Mouse (Mus musculus) gastrocnemius, adult 8-10 months (tissue): ENCODE measurements around the gene Nr3c2. TPM values are rescaled to one million over a fixed set of nuclear protein-coding genes. Genes with fewer than 3 reads are reported as not detected.

Source experiments
- DNase-seq, 2 experiments: peaks; one replicate each; pipeline ENCODE4 v3.0.0; 2022; ENCODE audit warnings: low spot score in 2 of 2
- total RNA-seq, 4 experiments: library from RNA; stranded (reverse); gene quantifications; 2 replicates each; pipeline ENCODE4 v1.2.4; 2022

Nr3c2 gene
- 10 to 100 TPM; 12.7 to 14.8 (median 13.1) TPM for total RNA-seq

DNA sequence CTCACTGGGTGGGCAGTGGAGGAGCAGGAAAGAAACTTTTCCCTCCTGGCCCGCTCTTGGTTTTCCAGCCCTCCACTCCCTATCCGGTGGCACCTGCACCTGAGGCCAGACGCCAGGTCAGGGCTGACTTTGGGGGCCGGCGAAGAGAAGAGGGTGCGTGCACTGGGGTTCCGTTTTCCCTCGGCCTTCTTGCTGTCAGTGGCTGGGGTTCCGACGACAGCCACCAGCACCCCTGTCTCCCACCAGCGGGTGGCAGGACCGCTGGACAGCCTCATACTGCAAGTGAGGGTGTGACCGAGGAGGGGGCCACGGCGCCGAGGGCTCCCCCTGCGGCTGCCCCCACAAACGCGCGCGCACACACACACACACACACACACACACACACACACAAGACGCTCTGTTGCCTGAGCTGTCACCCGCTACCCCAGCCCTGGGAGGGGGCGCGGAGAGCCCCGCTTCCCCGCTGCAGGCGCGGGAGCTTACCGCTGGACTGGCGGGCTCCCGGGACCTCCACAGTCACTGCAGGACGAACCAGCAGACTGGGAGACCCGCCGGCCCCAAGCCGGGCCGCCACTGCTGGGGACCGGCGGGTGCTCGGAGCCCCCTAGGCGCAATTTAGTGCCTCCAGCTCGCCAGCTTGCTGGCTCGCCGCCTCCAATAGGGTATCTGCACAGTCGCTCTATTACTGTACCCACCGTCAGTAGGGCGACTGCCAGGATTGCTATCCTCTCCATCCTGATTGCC, at the start of gene Nr3c2:
Gene Nr3c2, plus strand, starts transcription at position 32 of the 744 bp plus-strand sequence.
- peak; percentile 28 to 53 for DNase-seq

- DNase-seq, result no peak
Measured at GRCm38 (mm10) chr8:76858534-76858933, 40.7 kb upstream of the Nr3c2 start.

GRCm38 (mm10) chr8:76859709-76860108, 39.5 kb upstream of the Nr3c2 start:
- no peak for DNase-seq

DNA sequence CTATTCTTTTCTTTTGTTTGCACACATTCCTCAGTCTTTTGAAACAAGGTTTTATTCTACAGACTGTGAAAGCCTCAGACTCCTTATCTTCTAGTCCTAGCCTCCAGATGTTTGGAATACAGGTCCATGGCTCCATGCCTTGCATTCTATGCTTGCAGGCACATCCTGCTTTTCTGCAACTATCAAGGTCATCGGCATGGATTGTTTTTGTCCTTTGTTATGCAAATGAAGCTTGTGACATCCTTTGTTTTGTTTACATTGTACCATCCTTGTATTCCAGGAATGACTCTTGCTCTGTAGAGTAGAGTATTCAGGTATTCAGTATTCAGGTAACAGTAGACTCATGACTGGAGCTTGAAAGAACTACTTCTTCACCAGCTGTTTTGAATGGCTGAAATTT, 36.2 kb upstream of the Nr3c2 start:
- no peak for DNase-seq

DNA sequence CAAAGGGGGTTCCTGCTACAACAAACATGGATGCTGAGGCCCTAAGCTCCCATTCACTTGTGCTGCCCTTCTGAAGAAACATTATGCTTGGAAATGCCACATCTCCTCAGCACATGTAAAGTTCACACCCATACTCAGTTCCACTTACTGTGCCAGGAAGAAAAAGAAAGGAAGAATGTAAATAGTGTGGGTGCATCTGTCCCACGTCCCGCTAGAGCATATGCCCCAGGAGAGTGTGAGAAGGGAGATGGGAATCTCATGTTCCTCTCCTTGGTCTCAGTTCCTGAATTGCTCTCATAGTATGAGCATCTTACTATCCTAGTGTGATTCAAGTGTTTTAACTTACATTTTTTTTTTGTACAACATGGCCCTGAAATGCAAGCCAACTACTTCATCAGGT, 22.4 kb upstream of the Nr3c2 start:
- no peak for DNase-seq

GRCm38 (mm10) chr8:76897050-76897449, 2.2 kb upstream of the Nr3c2 start:
- DNase-seq, result no peak

- DNase-seq, result peak; percentile 72 to 74
Measured at GRCm38 (mm10) chr8:76898721-76899410, 376 bp upstream of the Nr3c2 start.

DNA sequence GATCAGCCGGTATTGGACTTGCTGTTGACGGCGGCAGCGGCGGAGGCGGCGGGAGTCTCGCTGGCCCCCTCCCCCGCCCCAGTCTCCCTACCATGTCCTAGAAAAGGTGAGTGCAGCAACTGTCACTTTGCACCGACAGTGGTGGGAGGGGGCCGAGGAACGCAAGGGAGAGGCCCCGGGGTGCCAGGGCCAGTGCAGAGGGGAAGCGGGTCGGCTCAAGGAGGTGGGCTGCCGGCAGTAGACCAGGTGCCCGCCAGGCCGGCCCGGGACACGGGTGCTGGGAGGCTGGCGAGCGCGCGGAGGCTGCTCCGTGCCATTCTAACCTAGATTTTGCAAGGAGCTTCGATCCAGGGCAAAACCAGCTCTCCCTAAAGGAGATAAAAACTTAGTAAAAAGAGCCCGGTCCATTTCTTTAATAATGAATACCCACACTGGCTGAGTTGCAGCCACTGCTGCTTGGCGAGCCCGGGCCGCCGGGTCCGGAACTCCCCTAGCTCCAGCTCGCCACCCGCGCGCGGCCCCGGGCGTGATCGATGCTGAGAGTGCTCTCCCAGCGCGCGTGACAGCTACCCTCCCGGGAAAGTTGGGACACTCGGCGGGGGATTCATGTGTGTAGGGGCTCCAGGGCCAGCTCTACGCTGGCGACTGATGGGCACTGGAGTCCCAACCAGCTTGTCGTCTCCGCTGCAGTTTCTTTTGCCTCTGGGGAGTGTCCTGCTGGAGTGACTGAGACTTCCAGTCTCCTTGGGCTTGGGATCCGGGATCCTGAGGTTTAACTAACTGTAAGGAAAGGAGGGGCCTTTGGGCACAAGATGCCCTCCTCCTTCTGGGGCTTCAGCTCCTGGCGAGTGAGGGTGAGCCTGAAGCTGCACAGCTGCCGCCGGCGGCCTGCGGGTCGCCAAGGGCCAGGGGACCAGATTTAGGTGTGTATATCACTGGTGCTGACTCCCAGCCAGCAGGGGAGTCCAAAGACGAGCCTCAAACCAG, 1.2 kb downstream of the Nr3c2 start:
- peak; percentile 40 to 41 for DNase-seq

DNA sequence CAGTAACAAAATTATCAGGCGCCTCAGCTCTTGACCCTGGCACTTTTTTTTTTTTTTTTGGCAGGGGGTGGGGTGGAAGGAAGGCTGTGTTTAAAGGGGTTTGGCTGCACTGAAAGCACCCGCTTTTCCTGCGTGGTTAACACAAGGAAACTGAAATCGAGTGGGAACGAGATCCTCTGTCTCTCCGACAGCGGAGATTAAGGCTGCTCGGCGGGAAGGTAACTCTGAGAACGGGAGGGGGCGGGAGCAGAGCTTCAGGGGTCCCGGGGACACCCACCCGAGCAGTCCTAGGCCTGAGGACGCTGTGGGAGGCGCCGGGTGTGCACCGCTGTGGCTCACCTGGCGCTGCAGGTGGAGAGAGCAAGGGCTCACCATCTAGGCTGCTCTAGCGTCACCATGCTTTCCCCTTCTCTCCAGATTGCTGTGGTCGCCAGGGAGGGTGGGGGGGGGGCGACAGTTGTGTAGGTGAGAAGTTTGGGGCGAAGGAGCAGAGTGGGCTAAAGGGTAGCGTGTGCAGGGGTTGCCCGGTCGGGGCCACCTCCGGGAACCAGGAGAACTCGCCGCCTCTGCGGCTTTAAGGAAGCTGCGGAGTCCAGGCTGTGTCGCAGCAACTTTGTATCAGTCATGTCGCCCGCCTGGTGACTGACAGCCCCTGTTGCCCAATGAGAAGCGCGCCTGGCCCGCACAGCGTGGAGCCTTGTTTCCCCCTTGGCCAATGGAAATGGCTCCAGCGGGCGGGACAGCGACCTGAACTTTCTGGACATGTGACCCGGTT, 2.4 kb downstream of the Nr3c2 start:
- DNase-seq, result peak; percentile 96 to 98

DNA sequence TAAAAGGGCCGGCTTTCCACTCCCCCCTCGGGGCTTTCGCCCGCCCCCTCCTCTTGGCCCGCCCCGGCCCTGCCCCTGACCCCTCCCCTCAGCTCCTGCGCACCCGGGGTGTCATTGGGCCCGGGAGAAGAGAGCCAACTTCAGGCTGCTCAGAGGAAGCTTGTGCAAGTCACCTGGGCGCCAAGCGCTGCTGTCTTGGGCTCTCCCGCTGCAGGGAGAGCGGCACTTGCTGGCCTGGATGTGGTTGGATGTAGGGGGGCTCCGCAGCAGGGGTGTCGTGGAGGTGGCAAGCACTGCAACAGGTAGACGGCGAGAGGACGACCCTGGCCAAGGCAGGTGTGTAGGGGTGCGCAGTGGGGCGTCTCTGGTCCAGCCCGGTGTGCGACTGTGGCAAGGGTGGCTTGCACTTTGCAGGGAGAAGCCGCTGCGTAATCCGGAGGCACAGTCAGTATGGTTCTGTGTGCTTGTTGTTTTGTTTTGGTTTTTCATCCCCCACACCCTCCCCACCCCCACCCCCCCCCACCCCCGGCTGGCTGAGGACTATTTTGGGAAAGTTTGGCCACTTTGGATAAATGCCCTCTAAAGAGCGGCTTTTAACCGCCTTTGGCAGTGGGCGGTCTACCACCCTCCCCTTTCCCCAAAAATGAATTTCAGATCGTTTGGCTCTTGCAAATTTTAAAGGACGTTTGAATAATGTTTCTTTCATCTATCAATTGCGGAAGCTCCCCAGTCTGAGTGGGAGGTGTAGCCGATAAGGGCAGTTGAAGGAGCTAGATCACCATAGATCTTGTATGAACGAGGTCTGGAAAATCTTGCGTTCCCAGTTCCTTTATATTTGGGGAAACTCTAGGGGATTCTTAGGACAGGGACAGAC, 3.2 kb downstream of the Nr3c2 start:
- DNase-seq, result no peak

- DNase-seq, result no peak
Measured at GRCm38 (mm10) chr8:76911206-76911605, 12.0 kb downstream of the Nr3c2 start.

GRCm38 (mm10) chr8:76912678-76913077, 13.4 kb downstream of the Nr3c2 start:
- DNase-seq, result no peak

- no peak for DNase-seq
Measured at GRCm38 (mm10) chr8:76913207-76913606, 14.0 kb downstream of the Nr3c2 start.

DNA sequence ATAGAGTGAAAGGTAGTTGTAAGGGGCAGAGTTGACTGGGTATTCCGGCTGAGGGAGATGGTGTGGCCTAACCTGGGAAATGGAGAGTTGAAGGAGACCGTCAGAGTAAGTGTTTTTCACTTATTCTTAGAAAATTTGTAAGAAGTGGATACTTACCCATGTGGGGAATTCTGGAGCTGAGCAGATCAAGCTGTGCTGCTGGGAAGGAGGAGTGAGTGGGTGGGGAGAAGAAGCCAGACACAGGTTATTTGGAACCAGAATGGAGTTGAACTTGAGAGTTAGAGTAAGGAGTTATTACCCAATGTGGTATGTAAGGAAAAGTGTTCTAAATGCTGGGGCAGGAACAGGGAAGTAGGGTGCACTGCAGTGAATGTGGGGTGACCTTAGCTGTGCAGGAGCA, 16.0 kb downstream of the Nr3c2 start:
- no peak for DNase-seq

DNA sequence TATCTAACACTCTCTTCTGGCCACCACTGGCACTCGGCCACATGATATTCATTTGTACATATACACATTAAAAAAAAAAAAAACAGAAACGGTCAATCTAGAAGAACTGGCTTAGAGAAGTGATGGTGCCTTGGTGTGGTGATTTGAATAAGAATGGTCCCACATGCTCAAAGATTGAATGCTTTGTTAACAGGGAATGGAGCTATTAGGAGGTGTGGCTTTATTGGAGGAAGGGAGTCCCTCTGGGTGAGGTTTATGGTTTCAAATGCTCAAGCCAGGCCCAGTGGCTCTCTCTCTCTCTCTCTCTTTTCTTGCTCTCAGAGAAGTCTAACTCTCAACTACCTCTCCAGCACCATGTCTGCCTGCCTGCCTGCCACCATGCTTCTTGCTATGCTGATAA, 20.3 kb downstream of the Nr3c2 start:
- DNase-seq, result no peak

- no peak for DNase-seq
Measured at GRCm38 (mm10) chr8:76924150-76924549, 24.9 kb downstream of the Nr3c2 start.

DNA sequence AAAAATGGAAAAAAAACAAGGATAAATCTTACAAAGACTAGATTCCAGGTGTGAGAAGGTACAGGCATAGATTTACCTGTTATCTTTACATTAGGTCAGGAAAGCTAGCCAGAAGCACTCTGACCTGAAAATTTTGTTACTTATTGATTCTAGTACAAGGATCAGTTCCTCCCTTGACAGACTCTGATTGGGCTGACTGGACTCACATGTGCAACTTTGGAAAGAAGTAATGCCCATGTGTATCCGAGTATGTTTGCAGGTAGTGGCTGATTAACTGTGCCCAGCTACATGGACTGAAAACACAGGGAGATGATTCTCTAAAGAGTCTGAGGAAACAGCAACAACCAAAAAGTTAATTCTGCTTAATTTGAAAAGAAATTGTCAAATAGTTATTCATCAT, 29.1 kb downstream of the Nr3c2 start:
- DNase-seq, result no peak

- no peak for DNase-seq
Measured at GRCm38 (mm10) chr8:76928808-76929207, 29.6 kb downstream of the Nr3c2 start.

DNA sequence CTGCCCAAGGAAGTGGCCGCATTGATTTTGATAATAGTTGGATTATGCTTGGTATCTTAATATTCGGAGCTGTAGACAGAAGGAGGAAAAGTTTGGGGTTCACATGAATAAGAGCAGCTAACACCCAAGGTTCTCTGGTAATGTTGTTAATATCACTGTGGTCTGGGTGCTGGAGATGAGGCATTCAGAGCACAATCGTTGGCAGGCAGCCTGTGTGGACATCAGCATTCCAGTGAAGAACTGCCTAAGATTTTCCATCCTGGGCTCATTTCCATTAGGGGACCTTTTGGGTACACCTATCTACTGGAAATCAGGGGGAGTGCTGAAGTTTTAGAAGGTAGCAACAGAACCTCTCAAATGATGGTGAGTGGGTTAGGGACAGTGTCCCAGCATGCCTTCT, 65.8 kb downstream of the Nr3c2 start:
- DNase-seq, result no peak

DNA sequence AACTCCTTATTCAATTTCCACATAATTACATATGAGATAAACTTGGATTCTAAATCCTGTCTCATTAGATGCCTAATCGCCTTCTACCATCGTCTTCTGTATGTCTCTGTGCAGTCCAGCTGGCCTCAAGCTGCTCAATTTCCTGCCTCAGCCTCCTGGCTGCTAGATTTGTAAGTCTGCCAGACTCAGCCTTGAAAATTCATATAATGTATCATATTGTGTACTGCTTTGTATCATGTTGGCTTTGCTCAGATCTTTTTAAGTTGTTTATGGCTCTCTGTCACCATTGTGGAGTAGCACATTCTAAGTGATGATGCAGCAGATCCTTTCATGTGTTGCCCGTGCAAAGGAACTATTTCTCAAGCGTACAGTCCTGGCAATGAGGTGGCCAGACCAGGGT, 71.9 kb downstream of the Nr3c2 start:
- DNase-seq, result no peak
